Mouse (Mus musculus) testis, adult 2 months (tissue): ENCODE results near the gene Sirt7.

Source experiments
- CTCF ChIP-seq: fragments of 200-500 bp; IDR thresholded peaks from 2 replicates; pipeline ENCODE4 v1.5.1; 2012; ENCODE audit warnings: low read depth, mild to moderate bottlenecking, inconsistent platforms, low read length, moderate library complexity; ENCODE audit not compliant: control insufficient read depth, insufficient read depth, insufficient replicate concordance
- POLR2A ChIP-seq: fragments of 200-500 bp; IDR thresholded peaks from 2 replicates; pipeline ENCODE4 v1.6.1; 2012; ENCODE audit warnings: low read depth, mild to moderate bottlenecking, inconsistent platforms, low read length, moderate library complexity; ENCODE audit not compliant: control insufficient read depth

GRCm38 (mm10) chr11:120578024-120578693 lies 46.9 kb downstream of the Sirt7 start:
- TF ChIP-seq POLR2A: no peak
- no peak for TF ChIP-seq CTCF
